Mouse (Mus musculus) bone marrow macrophage, adult 2 months (primary cell): ENCODE results near the gene Ncoa4.

Experiments
- CTCF ChIP-seq: IDR thresholded peaks from 2 replicates; pipeline ENCODE4 v1.5.1; 2012; ENCODE audit warnings: low read depth, mild to moderate bottlenecking, low read length, moderate library complexity
- POLR2A ChIP-seq: IDR thresholded peaks from 2 replicates; pipeline ENCODE4 v1.6.1; 2012; ENCODE audit warnings: mild to moderate bottlenecking, low read depth, low read length, borderline replicate concordance

- TF ChIP-seq CTCF = no peak
- TF ChIP-seq POLR2A = no peak
These were observed 4.7 kb downstream of the Ncoa4 start for GRCm38 (mm10) chr14:32164173-32165051.
